In the genomic region with DNA sequence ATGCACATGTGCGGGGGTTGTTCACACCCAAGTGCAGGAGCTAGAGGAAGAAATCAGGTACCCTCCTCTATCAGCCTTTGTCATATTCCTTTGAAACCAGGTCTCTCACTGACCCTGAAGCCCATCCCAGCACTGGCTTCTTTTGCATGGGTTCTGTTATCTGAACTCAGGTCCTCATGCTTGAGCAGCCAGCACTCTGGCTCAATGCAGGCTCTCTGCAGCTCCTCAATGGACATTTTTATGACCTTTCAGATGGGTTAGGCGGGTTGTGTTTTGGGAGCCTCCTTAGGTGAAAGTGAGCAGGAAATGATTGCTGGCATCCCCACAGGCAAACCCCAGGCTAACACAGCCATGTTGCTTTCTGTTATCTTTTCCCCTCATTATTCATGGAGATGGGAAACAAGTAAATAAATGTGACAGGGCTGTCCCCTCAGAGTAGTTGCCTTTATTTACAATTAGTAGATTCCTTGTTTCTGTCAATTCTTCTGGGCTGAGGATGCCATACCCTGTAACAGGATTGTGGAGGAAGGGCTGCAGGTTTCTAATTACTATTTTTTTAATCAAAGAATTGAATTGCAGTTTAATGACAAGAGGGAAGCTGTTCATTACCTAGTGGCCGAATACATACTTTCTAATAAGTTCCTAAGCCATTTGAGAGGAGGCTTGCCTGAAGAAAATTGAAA, we compare ENCODE assay signal across 12 mouse cellular contexts.
DNase-seq lines count a peak whose midpoint lies in the region; ATAC-seq and TF ChIP-seq lines count a peak whose summit lies in the region.
"Had no signal": no experiment of that assay in that cellular context is flagged by ENCODE, and none has a peak within 500 bp of the region (broad histone marks: within the 10 kb centered on the region; RNA-seq: fewer than 3 reads in every experiment).

No protein-coding gene starts in this region.

- 47% methylated on average over 3 of the region's 3 CpGs for WGBS in embryonic facial prominence, embryonic 10.5 days
- WGBS in hindbrain, embryonic 11.5 days: 37% methylated on average over 3 of the region's 3 CpGs
- WGBS in midbrain, embryonic 16.5 days: 36% methylated on average over 3 of the region's 3 CpGs

- H3K9ac ChIP-seq in hindbrain, embryonic 11.5 days (ENCODE audit: low read depth, low read length): no peak overlapping the region
- no peak overlapping the region for H3K9ac ChIP-seq in midbrain, embryonic 16.5 days (ENCODE audit: low read depth, low read length)
- H3K9ac ChIP-seq: limb, embryonic 13.5 days; lung, embryonic 15.5 days had no signal

- H3K9me3 ChIP-seq in embryonic facial prominence, embryonic 10.5 days: no peaks in the 10 kb centered on the region
- no peaks in the 10 kb centered on the region for H3K9me3 ChIP-seq in hindbrain, embryonic 11.5 days (ENCODE audit: control insufficient read depth, low read length)
- H3K9me3 ChIP-seq in midbrain, embryonic 16.5 days (replicated peaks; ENCODE audit: control insufficient read depth, low read length, poor library complexity, severe bottlenecking): no peaks in the 10 kb centered on the region
- H3K9me3 ChIP-seq: limb, embryonic 13.5 days; lung, embryonic 15.5 days had no signal

- DNase-seq in layer of hippocampus, adult 2 months (ENCODE audit: low spot score in 2 of 2): no peak
- DNase-seq in layer of hippocampus, adult 9-10 months (ENCODE audit: low spot score): no peak
- peak; percentile 9 for DNase-seq in embryonic facial prominence, embryonic 10.5 days (ENCODE audit: low spot score)
- no peak for DNase-seq in hindbrain, embryonic 11.5 days (ENCODE audit: low spot score)
- no peak for DNase-seq in cerebellum, adult 9-10 months
- no peak for DNase-seq in frontal cortex, postnatal 10 days (ENCODE audit: low spot score in 2 of 2)
- no peak for DNase-seq in right cerebral cortex, adult 2 months (ENCODE audit: low spot score in 2 of 2)
- DNase-seq: adrenal gland, postnatal 14 days; cerebellum, adult 2 months had no signal

- peaks cover 20% of the 10 kb centered on the region for H3K4me1 ChIP-seq in embryonic facial prominence, embryonic 10.5 days
- no peaks in the 10 kb centered on the region for H3K4me1 ChIP-seq in hindbrain, embryonic 11.5 days (replicated peaks; ENCODE audit: control insufficient read depth, insufficient read depth, low read length)
- H3K4me1 ChIP-seq in midbrain, embryonic 16.5 days (ENCODE audit: control insufficient read depth, insufficient read depth, low read length): peaks cover 10% of the 10 kb centered on the region

- no peak overlapping the region for H3K4me2 ChIP-seq in hindbrain, embryonic 11.5 days (replicated peaks; ENCODE audit: low read depth, low read length)
- H3K4me2 ChIP-seq in midbrain, embryonic 16.5 days (ENCODE audit: low read length): peak overlapping the region; percentile 2; the same call in 1 of the 2 replicates
- H3K4me2 ChIP-seq: limb, embryonic 13.5 days had no signal

- peak overlapping the region; percentile 87 for H3K27ac ChIP-seq in layer of hippocampus, adult 2 months
- H3K27ac ChIP-seq in embryonic facial prominence, embryonic 10.5 days (replicated peaks): peak overlapping the region; percentile 79
- peak overlapping the region; percentile 84 for H3K27ac ChIP-seq in hindbrain, embryonic 11.5 days (ENCODE audit: low read depth, low read length)
- peak overlapping the region; percentile 78 for H3K27ac ChIP-seq in midbrain, embryonic 16.5 days (ENCODE audit: low read length)
- H3K27ac ChIP-seq: limb, embryonic 13.5 days; lung, embryonic 15.5 days had no signal

- ATAC-seq in hindbrain, embryonic 11.5 days (ENCODE audit: low FRiP score): peak; percentile 10
- peak; percentile 58; the same call in 1 of the 2 replicates for ATAC-seq in midbrain, embryonic 16.5 days

- peaks cover 79% of the 10 kb centered on the region for H3K27me3 ChIP-seq in embryonic facial prominence, embryonic 10.5 days (replicated peaks; ENCODE audit: low read depth, poor library complexity, severe bottlenecking)
- H3K27me3 ChIP-seq in hindbrain, embryonic 11.5 days (ENCODE audit: control insufficient read depth, insufficient read depth, low read length): no peaks in the 10 kb centered on the region
- no peaks in the 10 kb centered on the region for H3K27me3 ChIP-seq in midbrain, embryonic 16.5 days (ENCODE audit: control insufficient read depth, insufficient read depth, low read depth, low read length)
- H3K27me3 ChIP-seq: lung, embryonic 15.5 days had no signal

- TF ChIP-seq CTCF in layer of hippocampus, adult 2 months (conservative IDR thresholded peaks at IDR 0.05): no peak

- H3K4me3 ChIP-seq in layer of hippocampus, adult 2 months: no peak overlapping the region
- peak overlapping the region; percentile 34; the same call in 1 of the 2 replicates for H3K4me3 ChIP-seq in embryonic facial prominence, embryonic 10.5 days
- no peak overlapping the region for H3K4me3 ChIP-seq in hindbrain, embryonic 11.5 days (ENCODE audit: low read depth, low read length)
- no peak overlapping the region for H3K4me3 ChIP-seq in midbrain, embryonic 16.5 days (ENCODE audit: low read depth, low read length)
- H3K4me3 ChIP-seq: limb, embryonic 13.5 days; lung, embryonic 15.5 days had no signal

- H3K36me3 ChIP-seq in embryonic facial prominence, embryonic 10.5 days (replicated peaks): no peaks in the 10 kb centered on the region
- no peaks in the 10 kb centered on the region for H3K36me3 ChIP-seq in hindbrain, embryonic 11.5 days (ENCODE audit: control insufficient read depth, insufficient read depth, low read length)
- no peaks in the 10 kb centered on the region for H3K36me3 ChIP-seq in midbrain, embryonic 16.5 days (ENCODE audit: control insufficient read depth, insufficient read depth, low read length)
- H3K36me3 ChIP-seq: limb, embryonic 13.5 days; lung, embryonic 15.5 days had no signal
